Mouse (Mus musculus) retina, adult 2 months (tissue): ENCODE data around the gene Foxa2.

Source experiments
- DNase-seq: peaks from one replicate; pipeline ENCODE4 v3.0.0-alpha.2; 2012; ENCODE audit warnings: low read depth, low spot score

Gene Foxa2

DNA sequence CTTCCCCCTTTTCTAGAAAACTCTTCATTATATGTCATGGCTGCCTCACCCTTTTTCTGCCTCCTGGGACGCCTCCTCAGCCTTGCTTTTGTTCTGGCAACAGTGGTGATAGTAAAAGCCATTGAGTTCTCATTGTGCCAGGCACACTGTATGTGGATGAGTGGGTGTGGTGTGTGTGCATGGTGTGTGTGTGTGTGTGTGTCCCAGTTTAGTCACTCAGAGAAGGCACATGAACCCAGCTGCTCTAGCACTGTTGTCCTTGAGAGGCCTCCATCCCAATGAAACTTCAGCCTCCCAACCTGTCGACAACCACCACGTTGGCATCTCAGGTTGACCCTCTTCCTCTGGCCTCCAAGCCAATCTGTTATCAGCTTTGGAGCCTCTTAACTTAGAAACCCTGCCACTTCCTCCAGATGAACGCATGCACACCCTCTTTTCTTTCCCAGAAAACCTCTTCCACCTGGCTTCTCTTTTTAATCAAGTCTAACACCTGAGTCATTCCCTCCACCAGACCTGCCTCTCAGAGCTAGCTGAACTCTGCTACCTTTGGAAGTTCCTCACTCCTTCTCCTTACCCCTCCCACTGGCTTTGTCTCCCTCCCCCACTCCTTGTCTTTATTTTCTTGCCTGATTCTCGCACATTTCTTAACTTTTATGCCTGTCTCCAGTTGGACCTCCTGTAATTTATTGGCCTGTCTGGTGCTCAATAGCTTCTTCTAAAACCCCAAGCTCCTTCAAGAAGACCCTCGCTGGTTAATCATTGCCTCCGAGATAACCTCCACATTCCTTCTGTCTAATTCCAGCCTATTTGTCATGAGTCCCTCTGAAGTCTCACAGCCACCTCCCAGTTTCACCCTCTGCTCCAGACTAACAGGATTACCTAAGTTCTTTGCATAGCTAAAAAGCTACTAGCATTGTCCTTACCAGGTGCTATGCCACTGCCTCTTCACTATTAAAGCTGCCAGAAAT, 41.9 kb downstream of the Foxa2 start:
- DNase-seq, result no peak

GRCm38 (mm10) chr2:148003511-148003910, 43.3 kb downstream of the Foxa2 start:
- DNase-seq, result no peak

DNA sequence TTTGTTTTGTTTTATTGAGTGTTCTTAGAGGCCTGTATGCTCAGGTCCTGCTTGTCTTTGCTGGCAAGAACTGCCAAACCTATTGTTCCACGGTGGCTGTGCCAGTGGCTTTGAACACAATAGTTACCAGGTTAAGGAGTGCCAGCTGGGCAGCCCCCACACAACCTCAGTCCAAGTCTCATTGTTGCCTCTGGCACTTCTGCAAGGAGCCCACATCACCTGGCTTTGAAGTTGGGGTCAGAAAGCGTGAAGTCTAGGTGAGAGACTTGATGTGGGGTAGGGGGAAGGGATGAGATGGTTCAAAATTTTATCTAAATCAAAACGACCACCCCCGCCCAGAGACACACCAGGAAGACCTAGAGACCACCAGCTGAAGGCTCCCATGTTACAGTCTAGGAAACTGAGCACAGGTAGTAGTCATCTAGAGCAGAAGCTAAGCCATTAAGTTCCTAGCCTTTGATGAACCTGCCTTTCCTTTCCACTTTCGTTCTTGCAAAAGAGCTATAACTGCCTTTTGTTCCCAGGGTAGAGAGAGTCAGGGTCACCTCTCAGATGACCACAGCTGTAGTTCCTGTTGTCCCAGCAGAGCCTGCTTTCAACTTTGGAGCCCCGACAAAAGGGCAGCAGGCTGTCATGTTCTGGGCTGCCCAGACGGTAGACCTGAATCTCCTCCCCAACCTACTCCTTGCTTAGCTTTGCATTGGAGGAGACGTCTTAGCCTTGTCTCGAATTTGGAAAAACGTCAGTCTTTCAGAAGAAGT, 48.4 kb downstream of the Foxa2 start:
- DNase-seq, result no peak

GRCm38 (mm10) chr2:147996781-147997180, 50.0 kb downstream of the Foxa2 start:
- DNase-seq, result no peak

GRCm38 (mm10) chr2:147993821-147994220, 52.9 kb downstream of the Foxa2 start:
- no peak for DNase-seq

- DNase-seq, result no peak
Observed at GRCm38 (mm10) chr2:147992935-147993679, 53.7 kb downstream of the Foxa2 start.
